Mouse (Mus musculus): Measurements from ENCODE around the gene Stap2.

Stap2 gene

GRCm38 (mm10) chr17:56007444-56008355 is 2.3 kb upstream of the Stap2 start:
- no peak for DNase-seq (ENCODE audit: low read depth)

GRCm38 (mm10) chr17:56006956-56007355 is 1.6 kb upstream of the Stap2 start:
- DNase-seq (ENCODE audit: low read depth) = no peak

- no peak for DNase-seq (ENCODE audit: low read depth)
Observed at GRCm38 (mm10) chr17:56003000-56003399, 2.4 kb downstream of the Stap2 start.

GRCm38 (mm10) chr17:55999794-56000499 is 5.4 kb downstream of the Stap2 start:
- DNase-seq (ENCODE audit: low read depth) = no peak

- no peak for DNase-seq (ENCODE audit: low read depth)
Observed at GRCm38 (mm10) chr17:55996007-55996406, 9.4 kb downstream of the Stap2 start.

- DNase-seq (ENCODE audit: low read depth) = no peak
Observed at GRCm38 (mm10) chr17:55990278-55990898, 15.0 kb downstream of the Stap2 start.

GRCm38 (mm10) chr17:55986030-55986961 is 19.1 kb downstream of the Stap2 start, which contains the start of gene Fsd1:
TSS of gene Fsd1 (plus strand) at chr17:55986509.
- DNase-seq (ENCODE audit: low read depth) = no peak

- DNase-seq (ENCODE audit: low read depth) = no peak
Observed at GRCm38 (mm10) chr17:55977301-55977700, 28.1 kb downstream of the Stap2 start.

GRCm38 (mm10) chr17:55976255-55976862 is 29.0 kb downstream of the Stap2 start:
- peak; percentile 65 for DNase-seq (ENCODE audit: low read depth)

GRCm38 (mm10) chr17:55971453-55971852 is 33.9 kb downstream of the Stap2 start:
- DNase-seq (ENCODE audit: low read depth) = no peak

GRCm38 (mm10) chr17:55969966-55970891 is 35.2 kb downstream of the Stap2 start, which contains the start of gene Shd:
TSS of gene Shd (plus strand) at chr17:55970467.
- DNase-seq (ENCODE audit: low read depth) = no peak

- DNase-seq (ENCODE audit: low read depth) = no peak
Observed at GRCm38 (mm10) chr17:55969560-55969959, 35.8 kb downstream of the Stap2 start.

- DNase-seq (ENCODE audit: low read depth) = no peak
Observed at GRCm38 (mm10) chr17:55968210-55968609, 37.2 kb downstream of the Stap2 start.

GRCm38 (mm10) chr17:55967186-55967585 is 38.2 kb downstream of the Stap2 start:
- DNase-seq (ENCODE audit: low read depth) = no peak

- no peak for DNase-seq (ENCODE audit: low read depth)
Observed at GRCm38 (mm10) chr17:55964996-55965395, 40.4 kb downstream of the Stap2 start.

- DNase-seq (ENCODE audit: low read depth) = no peak
Observed at GRCm38 (mm10) chr17:55964496-55964895, 40.9 kb downstream of the Stap2 start.

- no peak for DNase-seq (ENCODE audit: low read depth)
Observed at GRCm38 (mm10) chr17:55963171-55963570, 42.2 kb downstream of the Stap2 start.

- no peak for DNase-seq (ENCODE audit: low read depth)
Observed at GRCm38 (mm10) chr17:55961631-55962030, 43.8 kb downstream of the Stap2 start.

- DNase-seq (ENCODE audit: low read depth) = no peak
Observed at GRCm38 (mm10) chr17:55960791-55961190, 44.6 kb downstream of the Stap2 start.

Data from c-Kit-positive CD71-negative TER-119-negative erythroid progenitor cells, embryonic 14.5 days (primary cell).